Comparison of ENCODE assay signal across 36 mouse cellular contexts in genomic region chr10:59416623-59417022, GRCm38 (mm10). TPM values are rescaled to one million over a fixed set of nuclear protein-coding genes. Genes with fewer than 3 reads are reported as not detected.
A peak's percentile ranks its signal among the peaks of the same experiment; 100 is the strongest.
DNase-seq lines count a peak whose midpoint lies in the region; ATAC-seq lines count a peak whose summit lies in the region.
"Had no signal": no experiment of that assay in that cellular context is flagged by ENCODE, and none has a peak within 500 bp of the region (broad histone marks: within the 10 kb centered on the region; RNA-seq: fewer than 3 reads in every experiment).

No protein-coding gene starts in this region.

- no peaks in the 10 kb centered on the region for H3K27me3 ChIP-seq in embryonic facial prominence, embryonic 14.5 days (replicated peaks; ENCODE audit: control insufficient read depth, insufficient read depth, low read length)
- H3K27me3 ChIP-seq in embryonic facial prominence, embryonic 10.5 days (replicated peaks; ENCODE audit: low read depth, poor library complexity, severe bottlenecking), result no peaks in the 10 kb centered on the region
- H3K27me3 ChIP-seq in heart, embryonic 14.5 days (ENCODE audit: control insufficient read depth, insufficient read depth, low read length), result no peaks in the 10 kb centered on the region
- H3K27me3 ChIP-seq in lung, embryonic 16.5 days (ENCODE audit: control insufficient read depth, insufficient read depth, low read depth, low read length), result no peaks in the 10 kb centered on the region
- no peaks in the 10 kb centered on the region for H3K27me3 ChIP-seq in limb, embryonic 15.5 days
- H3K27me3 ChIP-seq: CH12.LX; hindbrain, embryonic 15.5 days; lung, embryonic 15.5 days; midbrain, embryonic 12.5 days; neural tube, embryonic 13.5 days had no signal

- intact Hi-C loops in heart, postnatal 14 days (cut with DNase I), result no loop called here
- intact Hi-C loops in left cerebral cortex, postnatal 10 days (cut with DNase I), result no loop called here

- WGBS in embryonic facial prominence, embryonic 14.5 days, result 75% methylated on average over 3 of the region's 3 CpGs
- WGBS in embryonic facial prominence, embryonic 10.5 days, result 91% methylated on average over 3 of the region's 3 CpGs
- WGBS in heart, embryonic 14.5 days, result 52% methylated on average over 3 of the region's 3 CpGs
- 62% methylated on average over 3 of the region's 3 CpGs for WGBS in lung, embryonic 16.5 days
- 48% methylated on average over 3 of the region's 3 CpGs for WGBS in limb, embryonic 15.5 days

- no peaks in the 10 kb centered on the region for H3K9me3 ChIP-seq in embryonic facial prominence, embryonic 14.5 days (ENCODE audit: control insufficient read depth, low read length)
- no peaks in the 10 kb centered on the region for H3K9me3 ChIP-seq in embryonic facial prominence, embryonic 10.5 days
- H3K9me3 ChIP-seq in heart, embryonic 14.5 days (ENCODE audit: control insufficient read depth, low read length), result no peaks in the 10 kb centered on the region
- no peaks in the 10 kb centered on the region for H3K9me3 ChIP-seq in lung, embryonic 16.5 days (ENCODE audit: control insufficient read depth, low read length)
- no peaks in the 10 kb centered on the region for H3K9me3 ChIP-seq in limb, embryonic 15.5 days
- H3K9me3 ChIP-seq: hindbrain, embryonic 10.5 days; hindbrain, embryonic 15.5 days; lung, embryonic 15.5 days; midbrain, embryonic 12.5 days; neural tube, embryonic 13.5 days had no signal

- no peak overlapping the region for H3K27ac ChIP-seq in embryonic facial prominence, embryonic 14.5 days (replicated peaks; ENCODE audit: low read depth, low read length)
- no peak overlapping the region for H3K27ac ChIP-seq in embryonic facial prominence, embryonic 10.5 days (replicated peaks)
- H3K27ac ChIP-seq in heart, embryonic 14.5 days (replicated peaks in 1 of 2; ENCODE audit: control insufficient read depth in 1 of 2, insufficient read depth in 1 of 2, low read depth in 2 of 2, low read length in 2 of 2), result no peak overlapping the region
- peak overlapping the region; percentile 15; the same call in 1 of the 2 replicates for H3K27ac ChIP-seq in lung, embryonic 16.5 days (ENCODE audit: low read length)
- H3K27ac ChIP-seq in limb, embryonic 15.5 days, result peak overlapping the region; percentile 65
- H3K27ac ChIP-seq: hindbrain, embryonic 10.5 days; hindbrain, embryonic 15.5 days; liver, embryonic 14.5 days; lung, embryonic 15.5 days; midbrain, embryonic 12.5 days; neural tube, embryonic 13.5 days had no signal

- no peak overlapping the region for H3K4me2 ChIP-seq in embryonic facial prominence, embryonic 14.5 days (ENCODE audit: low read depth, low read length)
- H3K4me2 ChIP-seq in heart, embryonic 14.5 days (ENCODE audit: low read length), result no peak overlapping the region
- H3K4me2 ChIP-seq in lung, embryonic 16.5 days (ENCODE audit: low read depth, low read length), result no peak overlapping the region
- no peak overlapping the region for H3K4me2 ChIP-seq in limb, embryonic 15.5 days
- H3K4me2 ChIP-seq: heart, embryonic 11.5 days; hindbrain, embryonic 15.5 days; lung, embryonic 15.5 days; midbrain, embryonic 12.5 days; neural tube, embryonic 13.5 days had no signal

- no peak overlapping the region for H3K9ac ChIP-seq in embryonic facial prominence, embryonic 14.5 days (ENCODE audit: low read depth, low read length)
- no peak overlapping the region for H3K9ac ChIP-seq in heart, embryonic 14.5 days (ENCODE audit: low read length)
- no peak overlapping the region for H3K9ac ChIP-seq in lung, embryonic 16.5 days (ENCODE audit: low read length)
- no peak overlapping the region for H3K9ac ChIP-seq in limb, embryonic 15.5 days
- H3K9ac ChIP-seq: hindbrain, embryonic 15.5 days; liver, embryonic 14.5 days; lung, embryonic 15.5 days; midbrain, embryonic 12.5 days; neural tube, embryonic 13.5 days had no signal

- H3K4me3 ChIP-seq in embryonic facial prominence, embryonic 14.5 days (ENCODE audit: low read depth, low read length), result no peak overlapping the region
- no peak overlapping the region for H3K4me3 ChIP-seq in embryonic facial prominence, embryonic 10.5 days
- H3K4me3 ChIP-seq in heart, embryonic 14.5 days (ENCODE audit: control insufficient read depth in 1 of 2, insufficient read depth in 1 of 2, low read depth in 1 of 2, low read length in 2 of 2), result no peak overlapping the region
- H3K4me3 ChIP-seq in lung, embryonic 16.5 days (ENCODE audit: low read length), result no peak overlapping the region
- no peak overlapping the region for H3K4me3 ChIP-seq in limb, embryonic 15.5 days
- H3K4me3 ChIP-seq: hindbrain, embryonic 10.5 days; hindbrain, embryonic 15.5 days; lung, embryonic 15.5 days; megakaryocyte, embryonic 14.5 days; midbrain, embryonic 12.5 days; neural tube, embryonic 13.5 days had no signal

- DNase-seq in embryonic facial prominence, embryonic 14.5 days (ENCODE audit: low spot score), result peak; percentile 42
- DNase-seq in embryonic facial prominence, embryonic 10.5 days (ENCODE audit: low spot score), result no peak
- DNase-seq in heart, postnatal 14 days, result no peak
- DNase-seq in lung, postnatal 4 days, result no peak
- no peak for DNase-seq in left cerebral cortex, postnatal 10 days (ENCODE audit: extremely low spot score in 1 of 2, low spot score in 2 of 2)
- DNase-seq: adrenal gland, adult 8-10 months; cerebellum, adult 2 months; cerebellum, postnatal 14 days; kidney, adult 11 months; kidney, postnatal 14 days; layer of hippocampus, adult 9-11 months; liver; right cerebral cortex, postnatal 4 days; thymus, adult 2 months; thymus, postnatal 36 days had no signal

- H3K36me3 ChIP-seq in embryonic facial prominence, embryonic 14.5 days (ENCODE audit: control insufficient read depth, insufficient read depth, low read length), result no peaks in the 10 kb centered on the region
- H3K36me3 ChIP-seq in embryonic facial prominence, embryonic 10.5 days (replicated peaks), result no peaks in the 10 kb centered on the region
- H3K36me3 ChIP-seq in heart, embryonic 14.5 days (ENCODE audit: control insufficient read depth, insufficient read depth, low read length), result no peaks in the 10 kb centered on the region
- H3K36me3 ChIP-seq in lung, embryonic 16.5 days (ENCODE audit: control insufficient read depth, insufficient read depth, low read length), result no peaks in the 10 kb centered on the region
- H3K36me3 ChIP-seq in limb, embryonic 15.5 days, result no peaks in the 10 kb centered on the region
- H3K36me3 ChIP-seq: hindbrain, embryonic 10.5 days; hindbrain, embryonic 15.5 days; lung, embryonic 15.5 days; midbrain, embryonic 12.5 days; neural tube, embryonic 13.5 days had no signal

- H3K4me1 ChIP-seq in embryonic facial prominence, embryonic 14.5 days (ENCODE audit: control insufficient read depth, insufficient read depth, low read length), result no peaks in the 10 kb centered on the region
- no peaks in the 10 kb centered on the region for H3K4me1 ChIP-seq in embryonic facial prominence, embryonic 10.5 days
- H3K4me1 ChIP-seq in heart, embryonic 14.5 days (ENCODE audit: control insufficient read depth in 2 of 2, insufficient read depth in 2 of 2, low read length in 2 of 2), result peaks cover 0 to 4% of the 10 kb centered on the region in 2 experiments; a peak in 2 of 4 replicates
- H3K4me1 ChIP-seq in lung, embryonic 16.5 days (replicated peaks; ENCODE audit: control insufficient read depth, insufficient read depth, low read length), result no peaks in the 10 kb centered on the region; the same call in 1 of the 2 replicates
- peaks cover 5% of the 10 kb centered on the region; the same call in 1 of the 2 replicates for H3K4me1 ChIP-seq in limb, embryonic 15.5 days
- H3K4me1 ChIP-seq: hindbrain, embryonic 10.5 days; hindbrain, embryonic 15.5 days; lung, embryonic 15.5 days; midbrain, embryonic 12.5 days; neural tube, embryonic 13.5 days had no signal

- no peak for ATAC-seq in embryonic facial prominence, embryonic 14.5 days (ENCODE audit: low read depth)
- ATAC-seq in heart, embryonic 14.5 days (ENCODE audit: insufficient number of reproducible peaks, insufficient read depth, low FRiP score, low read depth), result peak; percentile 39; the same call in 1 of the 2 replicates
- ATAC-seq in lung, embryonic 16.5 days (ENCODE audit: low read depth), result peak; percentile 56; the same call in 1 of the 2 replicates
- ATAC-seq in limb, embryonic 15.5 days (ENCODE audit: insufficient number of reproducible peaks, low FRiP score, low TSS enrichment, low read depth), result peak; percentile 67; the same call in 1 of the 2 replicates
- ATAC-seq: forebrain, embryonic 14.5 days; inflammation-experienced regulatory T-cells, adult 6 months had no signal

RNA-seq across cellular contexts. Expression of gene Pla2g12b, which starts 13.2 kb away (rescaled TPM):
- polyA plus RNA-seq in embryonic facial prominence, embryonic 14.5 days (2014; fragmentation: Nextera tagmentation; extraction: Ambion mirVana), result not detected in 2 replicates
- polyA plus RNA-seq in embryonic facial prominence, embryonic 10.5 days (2016; fragmentation: Nextera tagmentation; extraction: Ambion mirVana), result not detected in 2 replicates
- 0.50 and 0.55 TPM in 2 replicates for polyA plus RNA-seq in heart, embryonic 14.5 days (2014; fragmentation: Nextera tagmentation; extraction: Ambion mirVana)
- total RNA-seq in heart, postnatal 14 days (2021), result not detected
- 0.19 and 1.0 TPM in 2 replicates for polyA plus RNA-seq in lung, embryonic 16.5 days (2015; fragmentation: Nextera tagmentation; extraction: Ambion mirVana)
- 0.27 TPM in 1 of 2 replicates, not detected in the other for polyA plus RNA-seq in limb, embryonic 15.5 days (2015; fragmentation: Nextera tagmentation; extraction: Ambion mirVana)
- total RNA-seq in left cerebral cortex, postnatal 10 days (2021), result not detected
- total RNA-seq: adrenal gland, adult 8-10 months; CH12.LX; gastrocnemius, adult 18-20 months; gastrocnemius, postnatal 4 days; left cerebral cortex, postnatal 25 days had no signal
- polyA plus RNA-seq: C2C12; cerebellum, adult 2 months; cortical plate, adult 2 months; forebrain, embryonic 14.5 days; hindbrain, embryonic 10.5 days; hindbrain, embryonic 15.5 days; inflammation-experienced regulatory T-cells, adult 6 months; midbrain, embryonic 12.5 days; neural tube, embryonic 13.5 days; spleen, adult 2 months; thymus, adult 2 months had no signal

RNA-seq across cellular contexts. Expression of gene Gm10273, which starts 21.2 kb away (rescaled TPM):
- polyA plus RNA-seq in embryonic facial prominence, embryonic 14.5 days (2014; fragmentation: Nextera tagmentation; extraction: Ambion mirVana), result 16.1 TPM in 1 of 2 replicates, not detected in the other
- polyA plus RNA-seq in embryonic facial prominence, embryonic 10.5 days (2016; fragmentation: Nextera tagmentation; extraction: Ambion mirVana), result 6.0 and 12.1 TPM in 2 replicates
- polyA plus RNA-seq in heart, embryonic 14.5 days (2014; fragmentation: Nextera tagmentation; extraction: Ambion mirVana), result 7.6 and 11.6 TPM in 2 replicates
- 100 to 1,000 TPM; 132 to 141 TPM for total RNA-seq in heart, postnatal 14 days (2021)
- polyA plus RNA-seq in lung, embryonic 16.5 days (2015; fragmentation: Nextera tagmentation; extraction: Ambion mirVana), result 1.3 and 12.4 TPM in 2 replicates
- polyA plus RNA-seq in limb, embryonic 15.5 days (2015; fragmentation: Nextera tagmentation; extraction: Ambion mirVana), result 2.0 and 7.8 TPM in 2 replicates
- 10 to 100 TPM; 43.2 to 57.6 TPM for total RNA-seq in left cerebral cortex, postnatal 10 days (2021)
- polyA plus RNA-seq: forebrain, embryonic 14.5 days; neural tube, embryonic 13.5 days had no signal

RNA-seq across cellular contexts. Expression of gene Oit3, which starts 25.0 kb away (rescaled TPM):
- 0.64 and 0.70 TPM in 2 replicates for polyA plus RNA-seq in embryonic facial prominence, embryonic 14.5 days (2014; fragmentation: Nextera tagmentation; extraction: Ambion mirVana)
- 0.64 and 0.82 TPM in 2 replicates for polyA plus RNA-seq in embryonic facial prominence, embryonic 10.5 days (2016; fragmentation: Nextera tagmentation; extraction: Ambion mirVana)
- 4.7 and 5.6 TPM in 2 replicates for polyA plus RNA-seq in heart, embryonic 14.5 days (2014; fragmentation: Nextera tagmentation; extraction: Ambion mirVana)
- total RNA-seq in heart, postnatal 14 days (2021), result under 1 TPM; 0.33 to 0.46 TPM
- 2.8 TPM in 2 replicates for polyA plus RNA-seq in lung, embryonic 16.5 days (2015; fragmentation: Nextera tagmentation; extraction: Ambion mirVana)
- 0.79 and 1.2 TPM in 2 replicates for polyA plus RNA-seq in limb, embryonic 15.5 days (2015; fragmentation: Nextera tagmentation; extraction: Ambion mirVana)
- total RNA-seq in left cerebral cortex, postnatal 10 days (2021), result under 1 TPM in 1 of 2 experiments, not detected in 1; 0.20 TPM
- total RNA-seq: ES-E14; gastrocnemius, adult 18-20 months had no signal
- polyA plus RNA-seq: forebrain, embryonic 14.5 days; inflammation-experienced regulatory T-cells, adult 6 months had no signal

Comparison
In these comparisons a context has a peak if more than half of its experiments do, and no peak if none do; other contexts are left out.
1. H3K27ac ChIP-seq: peak in lung, embryonic 16.5 days (single experiment) and limb, embryonic 15.5 days (single experiment); none in embryonic facial prominence, embryonic 14.5 days (single experiment), embryonic facial prominence, embryonic 10.5 days (single experiment) and heart, embryonic 14.5 days (0 of 2).